Mouse (Mus musculus) c-Kit-positive CD71-positive TER-119-positive erythroid progenitor cells, embryonic 14.5 days (primary cell): ENCODE results near the gene 2310022A10Rik.

Source experiments
- DNase-seq: peaks from one replicate; pipeline ENCODE4 v3.0.0-alpha.2; 2013; ENCODE audit warnings: low spot score

2310022A10Rik gene

GRCm38 (mm10) chr7:27552931-27553513 is at the start of gene 2310022A10Rik, which contains the start of gene Pld3:
Gene 2310022A10Rik (plus strand): TSS chr7:27553233.
Gene Pld3 (minus strand): TSS chr7:27553218.
- DNase-seq, result peak; percentile 93

- DNase-seq, result no peak
Observed at GRCm38 (mm10) chr7:27506765-27507370, 46.2 kb upstream of the 2310022A10Rik start.

- DNase-seq, result peak; percentile 99
Observed at GRCm38 (mm10) chr7:27507711-27508647, 45.1 kb upstream of the 2310022A10Rik start.

- peak; percentile 77 for DNase-seq
Observed at GRCm38 (mm10) chr7:27508648-27509005, 44.4 kb upstream of the 2310022A10Rik start.

GRCm38 (mm10) chr7:27510809-27511208 is 42.2 kb upstream of the 2310022A10Rik start:
- DNase-seq, result no peak

GRCm38 (mm10) chr7:27514961-27515360 is 38.1 kb upstream of the 2310022A10Rik start:
- DNase-seq, result no peak

GRCm38 (mm10) chr7:27518314-27518713 is 34.7 kb upstream of the 2310022A10Rik start:
- no peak for DNase-seq

- no peak for DNase-seq
Observed at GRCm38 (mm10) chr7:27520104-27520503, 32.9 kb upstream of the 2310022A10Rik start.

- DNase-seq, result no peak
Observed at GRCm38 (mm10) chr7:27520599-27520998, 32.4 kb upstream of the 2310022A10Rik start.

- no peak for DNase-seq
Observed at GRCm38 (mm10) chr7:27522967-27523366, 30.1 kb upstream of the 2310022A10Rik start, which contains the start of gene Hipk4. Gene Hipk4 (plus strand): TSS chr7:27523267.

GRCm38 (mm10) chr7:27523805-27524204 is 29.2 kb upstream of the 2310022A10Rik start:
- no peak for DNase-seq

GRCm38 (mm10) chr7:27526039-27526827 is 26.8 kb upstream of the 2310022A10Rik start:
- DNase-seq, result peak; percentile 93

- no peak for DNase-seq
Observed at GRCm38 (mm10) chr7:27529070-27529469, 24.0 kb upstream of the 2310022A10Rik start.

GRCm38 (mm10) chr7:27530937-27531336 is 22.1 kb upstream of the 2310022A10Rik start:
- no peak for DNase-seq

GRCm38 (mm10) chr7:27531707-27532106 is 21.3 kb upstream of the 2310022A10Rik start:
- no peak for DNase-seq

- no peak for DNase-seq
Observed at GRCm38 (mm10) chr7:27532480-27533050, 20.5 kb upstream of the 2310022A10Rik start.

GRCm38 (mm10) chr7:27535386-27535785 is 17.6 kb upstream of the 2310022A10Rik start:
- DNase-seq, result peak; percentile 88

GRCm38 (mm10) chr7:27536618-27537017 is 16.4 kb upstream of the 2310022A10Rik start:
- no peak for DNase-seq

- no peak for DNase-seq
Observed at GRCm38 (mm10) chr7:27537998-27538397, 15.0 kb upstream of the 2310022A10Rik start.

GRCm38 (mm10) chr7:27538797-27539196 is 14.2 kb upstream of the 2310022A10Rik start:
- DNase-seq, result no peak

GRCm38 (mm10) chr7:27540521-27540920 is 12.5 kb upstream of the 2310022A10Rik start:
- peak; percentile 62 for DNase-seq
